Mouse (Mus musculus) telencephalon, adult 2 months (tissue): Measurements from ENCODE around the gene Hcrt.

Experiments
- DNase-seq: peaks from one replicate; pipeline ENCODE4 v3.0.0-alpha.2; 2011; ENCODE audit warnings: low read depth, low spot score

Hcrt gene

DNA sequence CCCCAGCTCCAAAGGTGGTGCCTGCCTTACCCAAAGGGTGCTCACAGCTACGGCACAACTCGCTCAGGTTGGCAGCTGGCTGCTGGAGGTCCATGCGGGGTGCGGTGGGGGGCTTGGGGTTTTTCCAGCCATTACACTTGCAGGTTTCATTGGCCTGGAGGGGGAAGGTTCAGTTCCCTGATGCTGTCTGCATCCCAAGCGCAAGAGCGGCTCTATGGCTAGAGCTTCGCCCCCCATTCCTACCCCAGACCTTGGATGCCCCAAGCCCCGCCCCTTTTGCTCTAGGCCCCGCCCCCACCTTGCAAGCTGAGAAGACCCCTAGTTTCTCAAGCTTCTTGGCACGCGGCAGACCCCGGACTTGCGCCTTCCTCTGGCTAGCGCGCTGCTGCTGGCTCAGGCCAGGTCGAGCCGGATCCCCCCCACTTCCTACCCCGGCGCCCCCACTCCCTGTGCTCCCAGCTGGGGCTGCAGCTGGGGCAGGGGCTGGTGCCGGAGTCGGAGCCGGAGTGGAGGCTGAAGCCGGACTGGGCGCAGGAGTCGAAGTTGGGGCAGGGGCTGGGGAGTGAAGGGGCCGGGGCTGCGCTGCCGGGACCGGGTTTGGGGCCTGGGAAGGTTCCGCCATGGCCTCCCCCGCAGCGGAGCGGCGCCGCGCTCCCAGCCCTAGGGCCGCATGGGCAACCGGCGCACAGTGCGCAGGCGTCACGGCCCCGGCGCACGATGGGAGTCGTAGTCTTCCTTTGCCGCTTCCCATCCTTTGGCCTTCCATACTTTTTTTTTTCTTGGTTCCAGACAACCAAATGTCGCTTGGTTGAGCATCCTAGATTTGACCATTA is 50.7 kb downstream of the Hcrt start, which contains the start of gene Kat2a:
Gene Kat2a, minus strand, starts transcription at position 683 of the 833 bp plus-strand sequence.
- DNase-seq, result peak; percentile 76
